Mouse (Mus musculus) c-Kit-negative CD71-positive TER-119-positive erythroid progenitor cells, embryonic 14.5 days (primary cell): ENCODE data around the gene Gpatch2l.
A peak's percentile ranks its signal among the peaks of the same experiment; 100 is the strongest.

Experiments
- DNase-seq: peaks from one replicate; pipeline ENCODE4 v3.0.0-alpha.2; 2013; ENCODE audit warnings: low read depth, low spot score

The Gpatch2l gene

GRCm38 (mm10) chr12:86241604-86242536 lies at the start of gene Gpatch2l:
Gpatch2l (plus strand) TSS chr12:86241858.
- peak; percentile 97 for DNase-seq

- DNase-seq, result no peak
Observed at GRCm38 (mm10) chr12:86192036-86192449, 49.6 kb upstream of the Gpatch2l start.

GRCm38 (mm10) chr12:86196944-86197343 lies 44.7 kb upstream of the Gpatch2l start:
- DNase-seq, result no peak

- DNase-seq, result no peak
Observed at GRCm38 (mm10) chr12:86203443-86204057, 38.1 kb upstream of the Gpatch2l start.

GRCm38 (mm10) chr12:86211099-86211520 lies 30.5 kb upstream of the Gpatch2l start:
- DNase-seq, result no peak

GRCm38 (mm10) chr12:86212693-86213470 lies 28.8 kb upstream of the Gpatch2l start:
- no peak for DNase-seq

- no peak for DNase-seq
Observed at GRCm38 (mm10) chr12:86214201-86214600, 27.5 kb upstream of the Gpatch2l start.

- no peak for DNase-seq
Observed at GRCm38 (mm10) chr12:86216687-86217421, 24.8 kb upstream of the Gpatch2l start.

- DNase-seq, result peak; percentile 60
Observed at GRCm38 (mm10) chr12:86220200-86221021, 21.2 kb upstream of the Gpatch2l start.

GRCm38 (mm10) chr12:86221074-86221703 lies 20.5 kb upstream of the Gpatch2l start:
- DNase-seq, result peak; percentile 35

GRCm38 (mm10) chr12:86234295-86234694 lies 7.4 kb upstream of the Gpatch2l start:
- no peak for DNase-seq

- DNase-seq, result no peak
Observed at GRCm38 (mm10) chr12:86238736-86239135, 2.9 kb upstream of the Gpatch2l start.

- DNase-seq, result peak; percentile 19
Observed at GRCm38 (mm10) chr12:86242563-86242962, 905 bp downstream of the Gpatch2l start.

- DNase-seq, result no peak
Observed at GRCm38 (mm10) chr12:86243936-86244335, 2.3 kb downstream of the Gpatch2l start.

GRCm38 (mm10) chr12:86250183-86250582 lies 8.5 kb downstream of the Gpatch2l start:
- DNase-seq, result no peak

- DNase-seq, result no peak
Observed at GRCm38 (mm10) chr12:86254910-86255309, 13.3 kb downstream of the Gpatch2l start.

- no peak for DNase-seq
Observed at GRCm38 (mm10) chr12:86271626-86272025, 30.0 kb downstream of the Gpatch2l start.

GRCm38 (mm10) chr12:86274246-86274645 lies 32.6 kb downstream of the Gpatch2l start:
- no peak for DNase-seq

- DNase-seq, result no peak
Observed at GRCm38 (mm10) chr12:86275731-86276130, 34.1 kb downstream of the Gpatch2l start.

GRCm38 (mm10) chr12:86276463-86276862 lies 34.8 kb downstream of the Gpatch2l start:
- DNase-seq, result no peak
